Mouse (Mus musculus): ENCODE measurements at regions not wholly inside any gene's neighbourhood (a gene's known extent, or its start where the extent isn't known, plus 50 kb on each side); places are given as distances from the start of the nearest gene placed in this dataset.

- no peak for DNase-seq (ENCODE audit: low spot score)
Observed at GRCm38 (mm10) chr7:71214500-71215055, 136.7 kb downstream of the Gm10295 start.

- no peak for DNase-seq (ENCODE audit: low spot score)
Observed at GRCm38 (mm10) chr7:71193131-71193530, 158.2 kb downstream of the Gm10295 start.

- no peak for DNase-seq (ENCODE audit: low spot score)
Observed at GRCm38 (mm10) chr7:71190161-71190711, 161.0 kb downstream of the Gm10295 start.

GRCm38 (mm10) chr7:71189757-71190156, 161.5 kb downstream of the Gm10295 start:
- no peak for DNase-seq (ENCODE audit: low spot score)

- DNase-seq (ENCODE audit: low spot score): no peak
Observed at GRCm38 (mm10) chr7:71188119-71188518, 163.2 kb downstream of the Gm10295 start.

- DNase-seq (ENCODE audit: low spot score): no peak
Observed at GRCm38 (mm10) chr7:71174871-71175270, 176.4 kb downstream of the Gm10295 start.

- peak; percentile 3 for DNase-seq (ENCODE audit: low spot score)
Observed at GRCm38 (mm10) chr7:71139068-71139467, 212.2 kb downstream of the Gm10295 start.

GRCm38 (mm10) chr7:71129981-71130380, 221.3 kb downstream of the Gm10295 start:
- no peak for DNase-seq (ENCODE audit: low spot score)

GRCm38 (mm10) chr7:71128928-71129327, 222.4 kb downstream of the Gm10295 start:
- DNase-seq (ENCODE audit: low spot score): no peak

GRCm38 (mm10) chr7:71121453-71121852, 229.8 kb downstream of the Gm10295 start:
- no peak for DNase-seq (ENCODE audit: low spot score)

- DNase-seq (ENCODE audit: low spot score): no peak
Observed at GRCm38 (mm10) chr7:71120975-71121374, 230.3 kb downstream of the Gm10295 start.

GRCm38 (mm10) chr7:71119987-71120386, 231.3 kb downstream of the Gm10295 start:
- no peak for DNase-seq (ENCODE audit: low spot score)

GRCm38 (mm10) chr7:71107101-71107500, 244.2 kb downstream of the Gm10295 start:
- no peak for DNase-seq (ENCODE audit: low spot score)

- DNase-seq (ENCODE audit: low spot score): no peak
Observed at GRCm38 (mm10) chr7:71100266-71100665, 251.0 kb downstream of the Gm10295 start.

GRCm38 (mm10) chr7:71098276-71098675, 253.0 kb downstream of the Gm10295 start:
- DNase-seq (ENCODE audit: low spot score): no peak

- peak; percentile 61 for DNase-seq (ENCODE audit: low spot score)
Observed at GRCm38 (mm10) chr7:71093301-71093939, 257.9 kb downstream of the Gm10295 start.

- DNase-seq (ENCODE audit: low spot score): no peak
Observed at GRCm38 (mm10) chr7:71092825-71093224, 258.5 kb downstream of the Gm10295 start.

- peak; percentile 80 for DNase-seq (ENCODE audit: low spot score)
Observed at GRCm38 (mm10) chr7:71092301-71092700, 259.0 kb downstream of the Gm10295 start.

- peak; percentile 11 for DNase-seq (ENCODE audit: low spot score)
Observed at GRCm38 (mm10) chr7:71064446-71065391, 286.6 kb downstream of the Gm10295 start.

- no peak for DNase-seq (ENCODE audit: low spot score)
Observed at GRCm38 (mm10) chr7:71050825-71051224, 300.5 kb downstream of the Gm10295 start.

GRCm38 (mm10) chr7:71047201-71047600, 304.1 kb downstream of the Gm10295 start:
- DNase-seq (ENCODE audit: low spot score): no peak

GRCm38 (mm10) chr7:71046596-71046995, 304.7 kb downstream of the Gm10295 start:
- DNase-seq (ENCODE audit: low spot score): no peak
